Mouse (Mus musculus) heart, embryonic 14.5 days (tissue): ENCODE results near the gene Rtf1. TPM values are rescaled to one million over a fixed set of nuclear protein-coding genes. Genes with fewer than 3 reads are reported as not detected.
"Not testable (repeated sequence)": the region's sequence is repeated elsewhere in the genome, so short reads cannot be mapped to it uniquely, and the experiment has no call there.

Experiments used
- ATAC-seq: fragments of 200-750 bp; cut with Nextera tagmentation; 2 replicates; pipeline ENCODE4 v1.8.0; 2017; ENCODE audit warnings: low read depth, moderate TSS enrichment; ENCODE audit not compliant: insufficient number of reproducible peaks, insufficient read depth, low FRiP score
- H3K27ac ChIP-seq, 2 experiments: fragments of 200-500 bp in 1 of 2; fragments of 300-500 bp in 1 of 2; sonication (generic) in 1 of 2; replicated peaks in 1 of 2; 2 replicates each; pipeline ENCODE4 v1.5.1; 2012 to 2014; ENCODE audit warnings: low read depth in 2 of 2, low read length in 2 of 2, control low read depth in 1 of 2, mild to moderate bottlenecking in 1 of 2, mixed read lengths in 1 of 2; ENCODE audit not compliant: control insufficient read depth in 1 of 2, insufficient read depth in 1 of 2
- H3K27me3 ChIP-seq: fragments of 300-500 bp; sonication (generic); 2 replicates; pipeline ENCODE4 v1.6.1; 2014; ENCODE audit warnings: mild to moderate bottlenecking, low read length, control low read depth; ENCODE audit not compliant: control insufficient read depth, insufficient read depth
- H3K36me3 ChIP-seq: fragments of 300-500 bp; sonication (generic); 2 replicates; pipeline ENCODE4 v1.6.1; 2014; ENCODE audit warnings: mild to moderate bottlenecking, control low read depth, low read length, mixed read lengths; ENCODE audit not compliant: control insufficient read depth, insufficient read depth
- H3K4me1 ChIP-seq, 2 experiments: fragments of 200-500 bp in 1 of 2; fragments of 300-500 bp in 1 of 2; sonication (generic) in 1 of 2; 2 replicates each; pipeline ENCODE4 v1.6.1; 2012 to 2014; ENCODE audit warnings: low read length in 2 of 2, control low read depth in 1 of 2, mixed read lengths in 1 of 2; ENCODE audit not compliant: control insufficient read depth in 2 of 2, insufficient read depth in 2 of 2
- H3K4me2 ChIP-seq: fragments of 300-500 bp; sonication (generic); 2 replicates; pipeline ENCODE4 v1.6.1; 2014; ENCODE audit warnings: mild to moderate bottlenecking, low read length
- H3K4me3 ChIP-seq, 2 experiments: fragments of 200-500 bp in 1 of 2; fragments of 300-500 bp in 1 of 2; sonication (generic) in 1 of 2; 2 replicates each; pipeline ENCODE4 v1.5.1; 2012 to 2014; ENCODE audit warnings: low read length in 2 of 2, mild to moderate bottlenecking in 2 of 2, control low read depth in 1 of 2, low read depth in 1 of 2, moderate library complexity in 1 of 2; ENCODE audit not compliant: control insufficient read depth in 1 of 2, insufficient read depth in 1 of 2
- H3K9ac ChIP-seq: fragments of 300-500 bp; sonication (generic); 2 replicates; pipeline ENCODE4 v1.6.1; 2014; ENCODE audit warnings: mild to moderate bottlenecking, low read length
- H3K9me3 ChIP-seq: fragments of 300-500 bp; sonication (generic); 2 replicates; pipeline ENCODE4 v1.6.1; 2016; ENCODE audit warnings: low read length, control low read depth; ENCODE audit not compliant: control insufficient read depth
- WGBS: fragments of 180-500 bp; shearing (Covaris S2); extraction: QIAGEN DNeasy Blood & Tissue Kit; methylation state at CpG from one replicate; pipeline ENCODE4 v1.1.7; 2014; 5-methylcytosine and 5-hydroxymethylcytosine counted together
- polyA plus RNA-seq: library from polyadenylated mRNA; unstranded; fragments of >200 nt; fragmentation: Nextera tagmentation; extraction: Ambion mirVana; gene quantifications from 2 replicates; pipeline ENCODE4 v1.2.1, GENCODE M21; 2014

Rtf1 gene
- polyA plus RNA-seq = 16.2 and 19.8 TPM in 2 replicates

- Histone ChIP-seq H3K4me1 (peaks cover 0 to 18% of the 10 kb centered on the region in 2 experiments; a peak in 2 of 4 replicates), H3K36me3 (no peaks in the 10 kb centered on the region), H3K4me3 (peak within 1 kb of the TSS; percentile 92 to 98), H3K27me3 (no peaks in the 10 kb centered on the region), H3K9me3 (no peaks in the 10 kb centered on the region), H3K9ac (peak within 1 kb of the TSS; percentile 97), H3K27ac (peak within 1 kb of the TSS; percentile 79 to 91), H3K4me2 (peak within 1 kb of the TSS; percentile 91)
- ATAC-seq = peak; percentile 91
- WGBS = under 1% methylated on average over 56 of the region's 58 CpGs
Measured at GRCm38 (mm10) chr2:119674525-119675214, at the start of gene Rtf1. TSS of gene Rtf1 (plus strand) at chr2:119675068.

- 91% methylated on average over 1 of the region's 1 CpGs for WGBS
Measured at GRCm38 (mm10) chr2:119636781-119637180, 38.1 kb upstream of the Rtf1 start.

GRCm38 (mm10) chr2:119641214-119641912 lies 33.5 kb upstream of the Rtf1 start:
- Histone ChIP-seq H3K4me3 (no peak overlapping the region), H3K36me3 (peaks cover 96% of the 10 kb centered on the region)
- 94% methylated on average over 5 of the region's 5 CpGs for WGBS

More at GRCm38 (mm10) chr2:119636781-119637180, 38.1 kb upstream of the Rtf1 start:
- Histone ChIP-seq H3K4me2 (no peak overlapping the region), H3K4me3 (no peak overlapping the region), H3K9me3 (no peaks in the 10 kb centered on the region), H3K27ac (no peak overlapping the region), H3K27me3 (no peaks in the 10 kb centered on the region), H3K36me3 (peaks cover 98% of the 10 kb centered on the region), H3K4me1 (no peaks in the 10 kb centered on the region), H3K9ac (no peak overlapping the region)
- ATAC-seq = no peak

GRCm38 (mm10) chr2:119644254-119644653 lies 30.6 kb upstream of the Rtf1 start:
- no peaks in the 10 kb centered on the region for H3K9me3 ChIP-seq
- no peak overlapping the region for H3K27ac ChIP-seq
- peaks cover 97% of the 10 kb centered on the region for H3K36me3 ChIP-seq
- H3K9ac ChIP-seq = no peak overlapping the region
- no peak for ATAC-seq
- H3K4me1 ChIP-seq = no peaks in the 10 kb centered on the region
- no peaks in the 10 kb centered on the region for H3K27me3 ChIP-seq
- 94% methylated on average over 5 of the region's 5 CpGs for WGBS
- H3K4me2 ChIP-seq = no peak overlapping the region
- H3K4me3 ChIP-seq = no peak overlapping the region

More at GRCm38 (mm10) chr2:119641214-119641912, 33.5 kb upstream of the Rtf1 start:
- Histone ChIP-seq H3K4me2 (no peak overlapping the region), H3K4me1 (no peaks in the 10 kb centered on the region), H3K27ac (no peak overlapping the region), H3K27me3 (no peaks in the 10 kb centered on the region), H3K9me3 (no peaks in the 10 kb centered on the region), H3K9ac (no peak overlapping the region)
- ATAC-seq = no peak

- no peak for ATAC-seq
Measured at GRCm38 (mm10) chr2:119662220-119663182, 12.4 kb upstream of the Rtf1 start, which contains the start of gene Ndufaf1. TSS of gene Ndufaf1 (minus strand) at chr2:119662827.

GRCm38 (mm10) chr2:119665744-119666143 lies 9.1 kb upstream of the Rtf1 start:
- H3K36me3 ChIP-seq, H3K27ac ChIP-seq, H3K4me2 ChIP-seq, H3K27me3 ChIP-seq, ATAC-seq, H3K4me3 ChIP-seq, H3K9ac ChIP-seq, H3K9me3 ChIP-seq: not testable (repeated sequence)
- peaks cover 5 to 12% of the 10 kb centered on the region in 2 experiments for H3K4me1 ChIP-seq
- WGBS = 65% methylated on average over 19 of the region's 23 CpGs

More at GRCm38 (mm10) chr2:119662220-119663182, 12.4 kb upstream of the Rtf1 start, which contains the start of gene Ndufaf1:
- WGBS = under 1% methylated on average over 44 of the region's 44 CpGs
- Histone ChIP-seq H3K27me3 (no peaks in the 10 kb centered on the region), H3K36me3 (peaks cover 28% of the 10 kb centered on the region), H3K9ac (peak within 1 kb of the TSS; percentile 96), H3K4me2 (peak within 1 kb of the TSS; percentile 80), H3K27ac (peak within 1 kb of the TSS; percentile 25 to 67; a peak in 3 of 4 replicates), H3K9me3 (no peaks in the 10 kb centered on the region), H3K4me3 (peak within 1 kb of the TSS; percentile 87 to 98), H3K4me1 (peaks cover 5 to 12% of the 10 kb centered on the region in 2 experiments)

GRCm38 (mm10) chr2:119669010-119669409 lies 5.9 kb upstream of the Rtf1 start:
- Histone ChIP-seq H3K27ac (no peak overlapping the region), H3K4me2 (no peak overlapping the region), H3K9ac (no peak overlapping the region), H3K27me3 (no peaks in the 10 kb centered on the region), H3K4me3 (no peak overlapping the region), H3K4me1 (peaks cover 0 to 4% of the 10 kb centered on the region in 2 experiments; a peak in 2 of 4 replicates), H3K36me3 (no peaks in the 10 kb centered on the region), H3K9me3 (no peaks in the 10 kb centered on the region)
- no peak for ATAC-seq
- 12% methylated on average over 7 of the region's 7 CpGs for WGBS
